Mouse (Mus musculus) heart, embryonic 14.5 days (tissue): ENCODE data around the gene Cuta. TPM values are rescaled to one million over a fixed set of nuclear protein-coding genes. Genes with fewer than 3 reads are reported as not detected.
"Not testable (repeated sequence)": the region's sequence is repeated elsewhere in the genome, so short reads cannot be mapped to it uniquely, and the experiment has no call there.

Source experiments
- ATAC-seq: fragments of 200-750 bp; cut with Nextera tagmentation; 2 replicates; pipeline ENCODE4 v1.8.0; 2017; ENCODE audit warnings: low read depth, moderate TSS enrichment; ENCODE audit not compliant: insufficient number of reproducible peaks, insufficient read depth, low FRiP score
- H3K27ac ChIP-seq, 2 experiments: fragments of 200-500 bp in 1 of 2; fragments of 300-500 bp in 1 of 2; sonication (generic) in 1 of 2; replicated peaks in 1 of 2; 2 replicates each; pipeline ENCODE4 v1.5.1; 2012 to 2014; ENCODE audit warnings: low read depth in 2 of 2, low read length in 2 of 2, control low read depth in 1 of 2, mild to moderate bottlenecking in 1 of 2, mixed read lengths in 1 of 2; ENCODE audit not compliant: control insufficient read depth in 1 of 2, insufficient read depth in 1 of 2
- H3K27me3 ChIP-seq: fragments of 300-500 bp; sonication (generic); 2 replicates; pipeline ENCODE4 v1.6.1; 2014; ENCODE audit warnings: mild to moderate bottlenecking, low read length, control low read depth; ENCODE audit not compliant: control insufficient read depth, insufficient read depth
- H3K36me3 ChIP-seq: fragments of 300-500 bp; sonication (generic); 2 replicates; pipeline ENCODE4 v1.6.1; 2014; ENCODE audit warnings: mild to moderate bottlenecking, control low read depth, low read length, mixed read lengths; ENCODE audit not compliant: control insufficient read depth, insufficient read depth
- H3K4me1 ChIP-seq, 2 experiments: fragments of 200-500 bp in 1 of 2; fragments of 300-500 bp in 1 of 2; sonication (generic) in 1 of 2; 2 replicates each; pipeline ENCODE4 v1.6.1; 2012 to 2014; ENCODE audit warnings: low read length in 2 of 2, control low read depth in 1 of 2, mixed read lengths in 1 of 2; ENCODE audit not compliant: control insufficient read depth in 2 of 2, insufficient read depth in 2 of 2
- H3K4me2 ChIP-seq: fragments of 300-500 bp; sonication (generic); 2 replicates; pipeline ENCODE4 v1.6.1; 2014; ENCODE audit warnings: mild to moderate bottlenecking, low read length
- H3K4me3 ChIP-seq, 2 experiments: fragments of 200-500 bp in 1 of 2; fragments of 300-500 bp in 1 of 2; sonication (generic) in 1 of 2; 2 replicates each; pipeline ENCODE4 v1.5.1; 2012 to 2014; ENCODE audit warnings: low read length in 2 of 2, mild to moderate bottlenecking in 2 of 2, control low read depth in 1 of 2, low read depth in 1 of 2, moderate library complexity in 1 of 2; ENCODE audit not compliant: control insufficient read depth in 1 of 2, insufficient read depth in 1 of 2
- H3K9ac ChIP-seq: fragments of 300-500 bp; sonication (generic); 2 replicates; pipeline ENCODE4 v1.6.1; 2014; ENCODE audit warnings: mild to moderate bottlenecking, low read length
- H3K9me3 ChIP-seq: fragments of 300-500 bp; sonication (generic); 2 replicates; pipeline ENCODE4 v1.6.1; 2016; ENCODE audit warnings: low read length, control low read depth; ENCODE audit not compliant: control insufficient read depth
- WGBS: fragments of 180-500 bp; shearing (Covaris S2); extraction: QIAGEN DNeasy Blood & Tissue Kit; methylation state at CpG from one replicate; pipeline ENCODE4 v1.1.7; 2014; 5-methylcytosine and 5-hydroxymethylcytosine counted together
- polyA plus RNA-seq: library from polyadenylated mRNA; unstranded; fragments of >200 nt; fragmentation: Nextera tagmentation; extraction: Ambion mirVana; gene quantifications from 2 replicates; pipeline ENCODE4 v1.2.1, GENCODE M21; 2014

Gene Cuta
- polyA plus RNA-seq, 1 experiment from 2014 or later, result 173 TPM

DNA sequence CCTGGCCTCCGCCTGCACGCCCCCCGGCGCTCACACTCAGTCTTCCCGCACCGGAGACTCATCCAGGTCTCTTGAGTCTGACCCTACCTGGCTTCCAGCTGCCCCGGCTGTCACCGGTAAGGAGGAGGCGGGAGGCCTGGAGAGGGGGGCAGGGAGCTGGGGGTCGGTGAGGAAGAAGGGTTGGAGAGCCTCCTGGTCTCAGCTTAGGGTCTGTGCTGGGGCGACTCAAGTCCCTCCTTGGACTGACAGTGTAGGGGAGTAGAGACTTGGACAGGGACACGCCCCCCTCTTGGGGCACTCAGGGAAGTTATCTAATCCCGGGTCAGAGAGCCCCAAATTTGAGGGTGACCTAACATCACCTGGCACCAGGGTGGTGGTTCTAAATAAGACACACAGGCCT lies 6.0 kb downstream of the Cuta start:
- peaks cover 8 to 19% of the 10 kb centered on the region in 2 experiments; a peak in 3 of 4 replicates for H3K4me1 ChIP-seq
- H3K27ac ChIP-seq, result peak overlapping the region; percentile 52 to 75
- H3K27me3 ChIP-seq, result no peaks in the 10 kb centered on the region
- H3K9me3 ChIP-seq, result no peaks in the 10 kb centered on the region
- 3% methylated on average over 13 of the region's 13 CpGs for WGBS
- peak overlapping the region; percentile 57 for H3K4me3 ChIP-seq
- peak; percentile 14; the same call in 1 of the 2 replicates for ATAC-seq
- peak overlapping the region; percentile 83 for H3K9ac ChIP-seq
- H3K4me2 ChIP-seq, result peak overlapping the region; percentile 86
- H3K36me3 ChIP-seq, result peaks cover 65% of the 10 kb centered on the region

DNA sequence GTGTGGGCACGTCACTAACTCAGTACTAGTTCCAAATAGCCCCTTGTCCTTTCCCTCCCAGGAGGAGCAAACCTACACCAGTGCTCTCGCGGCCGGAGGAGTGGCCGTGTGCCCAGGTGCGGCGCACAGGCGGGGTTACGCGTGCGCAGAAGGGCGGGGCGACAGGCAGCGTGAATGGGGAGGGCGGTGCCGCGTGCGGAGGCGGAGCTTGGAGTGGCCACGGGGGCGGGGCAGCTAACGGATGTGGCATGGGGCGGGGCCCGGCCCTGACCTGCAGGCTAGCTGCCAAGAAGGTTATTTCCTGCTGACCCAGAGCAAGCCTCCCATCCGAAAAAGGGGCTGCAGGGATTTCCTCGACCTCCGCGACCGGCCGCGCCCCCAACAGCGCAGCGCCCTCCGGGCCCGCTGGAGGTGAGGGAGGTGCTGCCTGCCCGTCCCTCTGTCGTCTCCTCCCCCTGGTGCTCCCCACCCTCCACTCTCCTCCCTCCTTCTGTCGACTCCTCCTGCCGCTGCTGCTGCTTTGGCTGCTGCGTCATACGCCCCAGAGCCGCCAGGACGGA lies 6.5 kb downstream of the Cuta start, which contains the start of gene Phf1:
Gene Phf1 (plus strand): TSS at position 214 of the 560 bp plus-strand sequence.
- H3K4me1 ChIP-seq, result peaks cover 3 to 14% of the 10 kb centered on the region in 2 experiments; a peak in 3 of 4 replicates
- ATAC-seq, result peak; percentile 81
- H3K27ac ChIP-seq, result peak within 1 kb of the TSS; percentile 75 to 83
- peaks cover 63% of the 10 kb centered on the region for H3K36me3 ChIP-seq
- no peaks in the 10 kb centered on the region for H3K9me3 ChIP-seq
- H3K4me3 ChIP-seq, result peak within 1 kb of the TSS; percentile 57
- H3K9ac ChIP-seq, result peak within 1 kb of the TSS; percentile 83
- no peaks in the 10 kb centered on the region for H3K27me3 ChIP-seq
- under 1% methylated on average over 43 of the region's 43 CpGs for WGBS
- peak within 1 kb of the TSS; percentile 86 for H3K4me2 ChIP-seq

DNA sequence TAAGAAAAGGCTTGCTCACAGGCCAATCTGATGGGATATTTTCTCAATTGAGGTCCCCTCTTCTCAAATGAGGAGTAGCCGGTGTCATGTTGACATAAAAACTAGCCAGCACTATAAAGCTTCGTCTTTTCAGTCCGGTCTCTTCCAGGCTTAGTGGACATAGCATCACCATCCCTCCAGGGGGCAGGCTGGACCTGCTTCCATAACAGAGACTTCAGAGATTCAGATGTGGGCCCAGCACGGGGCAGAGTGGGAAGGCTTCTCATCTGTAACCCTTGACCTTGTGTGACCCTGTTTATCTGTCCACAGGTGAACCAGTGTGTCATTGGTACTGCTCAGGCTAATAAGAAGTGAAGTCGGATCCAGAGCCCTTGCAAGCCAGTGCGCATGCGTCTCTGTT lies 7.6 kb downstream of the Cuta start:
- not testable (repeated sequence) for H3K4me3 ChIP-seq, H3K4me1 ChIP-seq, H3K27me3 ChIP-seq, ATAC-seq, H3K9me3 ChIP-seq, H3K9ac ChIP-seq, H3K4me2 ChIP-seq
- Histone ChIP-seq H3K27ac (0 out of 4 replicates have a peak overlapping the region, but pooled peaks of 1 of the 2 experiments have one; percentile 75), H3K36me3 (peaks cover 63% of the 10 kb centered on the region)
- WGBS, result 67% methylated on average over 7 of the region's 7 CpGs

DNA sequence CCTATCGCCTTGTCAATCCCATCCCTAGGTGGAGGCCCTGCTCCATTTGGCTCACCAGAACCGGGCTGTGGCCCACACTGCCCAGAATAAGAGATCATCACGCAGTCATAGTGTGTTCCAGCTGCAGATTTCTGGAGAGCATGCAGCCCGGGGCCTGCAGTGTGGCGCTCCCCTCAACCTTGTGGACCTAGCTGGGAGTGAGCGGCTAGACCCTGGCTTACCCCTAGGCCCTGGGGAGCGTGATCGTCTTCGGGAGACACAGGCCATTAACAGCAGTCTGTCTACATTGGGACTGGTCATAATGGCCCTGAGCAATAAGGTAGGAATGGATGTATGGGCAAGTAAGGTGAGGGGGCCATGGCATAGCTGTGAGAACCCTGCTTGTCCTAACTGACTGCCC lies 14.0 kb downstream of the Cuta start:
- peaks cover 71% of the 10 kb centered on the region for H3K36me3 ChIP-seq
- ATAC-seq, H3K9me3 ChIP-seq, H3K27ac ChIP-seq, H3K27me3 ChIP-seq, H3K9ac ChIP-seq, H3K4me2 ChIP-seq, H3K4me1 ChIP-seq, H3K4me3 ChIP-seq: not testable (repeated sequence)
- WGBS, result 95% methylated on average over 9 of the region's 9 CpGs

DNA sequence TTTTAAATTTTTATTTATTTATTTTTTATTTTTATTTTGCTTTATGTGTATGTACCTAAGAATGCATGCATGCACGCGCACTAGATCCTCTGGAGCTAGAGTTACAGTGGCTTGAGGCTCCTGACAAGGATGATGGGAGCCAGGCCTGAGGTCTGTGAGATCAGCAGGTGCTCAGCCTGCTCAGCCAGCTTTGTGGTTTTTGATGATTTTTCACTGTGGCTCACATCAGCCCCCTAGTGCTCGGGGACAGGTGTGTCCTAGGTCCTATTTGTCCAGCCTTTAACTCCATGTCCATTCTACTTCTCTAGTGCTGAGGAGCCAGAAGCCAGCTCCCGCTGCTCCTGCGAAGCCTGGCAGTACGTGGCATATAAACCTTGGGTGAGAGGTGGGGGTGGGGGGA lies 17.0 kb downstream of the Cuta start:
- not testable (repeated sequence) for H3K9me3 ChIP-seq, H3K4me3 ChIP-seq, H3K9ac ChIP-seq, H3K27ac ChIP-seq, ATAC-seq, H3K27me3 ChIP-seq, H3K4me1 ChIP-seq, H3K4me2 ChIP-seq
- H3K36me3 ChIP-seq, result peaks cover 46% of the 10 kb centered on the region
- 91% methylated on average over 5 of the region's 6 CpGs for WGBS

DNA sequence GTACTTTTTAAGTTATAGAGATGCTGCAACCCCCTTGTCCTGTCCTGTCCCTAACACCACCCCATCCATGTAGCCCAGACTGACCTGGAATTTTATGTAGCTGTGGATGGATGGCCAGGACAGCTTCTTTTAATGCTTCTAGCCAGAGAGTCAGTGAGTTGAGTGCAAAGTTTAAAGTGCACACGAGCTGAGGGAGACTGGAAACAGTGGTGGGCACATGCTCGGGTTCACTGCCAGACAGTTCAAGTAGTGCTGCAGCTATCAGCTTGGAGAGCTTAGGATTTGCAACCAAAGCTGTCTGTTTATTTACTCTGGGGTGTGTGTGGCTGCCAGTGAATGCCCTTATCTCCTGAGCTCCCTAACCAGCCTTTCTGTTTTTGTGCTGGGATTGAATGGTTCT lies 19.9 kb downstream of the Cuta start:
- H3K27me3 ChIP-seq, H3K4me2 ChIP-seq, H3K4me3 ChIP-seq, H3K9ac ChIP-seq, ATAC-seq, H3K4me1 ChIP-seq, H3K27ac ChIP-seq, H3K9me3 ChIP-seq: not testable (repeated sequence)
- 41% methylated on average over 2 of the region's 2 CpGs for WGBS
- H3K36me3 ChIP-seq, result peaks cover 24% of the 10 kb centered on the region

DNA sequence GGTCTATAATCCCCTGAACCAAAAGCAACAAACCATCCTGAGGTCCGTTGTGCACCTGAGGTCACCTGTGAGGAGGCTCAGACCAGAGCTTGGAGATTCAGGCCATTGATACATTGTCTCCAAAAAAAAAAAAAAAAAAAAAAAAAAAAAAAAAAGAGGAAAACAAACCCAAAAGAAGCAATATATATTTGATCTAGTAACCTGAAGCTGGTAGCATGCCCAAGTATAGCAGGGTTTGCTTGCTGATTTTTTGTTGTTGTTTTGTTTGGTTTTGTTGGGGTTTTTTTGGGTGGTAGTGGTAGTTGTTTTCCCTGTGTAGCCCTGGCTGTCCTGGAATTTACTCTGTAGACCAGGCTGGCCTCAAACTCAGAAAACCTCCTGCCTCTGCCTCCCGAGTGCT lies 21.0 kb downstream of the Cuta start:
- H3K4me3 ChIP-seq, result peak overlapping the region; percentile 9 to 64; a peak in 2 of 4 replicates
- H3K27me3 ChIP-seq, result no peaks in the 10 kb centered on the region
- ATAC-seq, result no peak
- no peaks in the 10 kb centered on the region for H3K9me3 ChIP-seq
- H3K36me3 ChIP-seq, result peaks cover 18% of the 10 kb centered on the region
- H3K27ac ChIP-seq, result no peak overlapping the region
- 72% methylated on average over 2 of the region's 2 CpGs for WGBS
- peak overlapping the region; percentile 67 for H3K4me2 ChIP-seq
- H3K4me1 ChIP-seq, result peaks cover 4 to 6% of the 10 kb centered on the region in 2 experiments; a peak in 2 of 4 replicates
- H3K9ac ChIP-seq, result peak overlapping the region; percentile 16; the same call in 1 of the 2 replicates

DNA sequence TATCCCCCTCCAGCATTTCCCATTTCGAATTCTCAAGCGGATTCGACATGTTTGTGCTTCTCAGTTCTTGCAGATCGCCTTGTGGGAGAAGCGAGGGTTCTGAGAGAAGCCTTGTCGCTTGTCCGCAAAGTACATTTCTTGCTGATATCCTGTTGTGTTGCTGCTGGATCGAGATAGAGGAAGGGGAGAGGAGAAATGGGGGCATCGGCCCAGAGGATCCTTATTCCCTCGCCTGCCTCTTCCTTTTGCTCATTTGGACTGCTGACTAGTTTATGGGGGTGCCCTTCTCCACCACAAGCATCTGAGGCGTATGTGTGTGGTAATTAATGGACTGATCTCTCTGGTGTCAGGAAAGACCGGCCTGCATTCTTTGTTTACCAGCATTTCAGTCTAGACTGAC lies 21.8 kb downstream of the Cuta start:
- peaks cover 16% of the 10 kb centered on the region for H3K36me3 ChIP-seq
- 2% methylated on average over 12 of the region's 12 CpGs for WGBS
- peak overlapping the region; percentile 67 for H3K4me2 ChIP-seq
- not testable (repeated sequence) for H3K4me1 ChIP-seq, ATAC-seq, H3K9me3 ChIP-seq, H3K27me3 ChIP-seq
- peak overlapping the region; percentile 64 to 79 for H3K4me3 ChIP-seq
- peak overlapping the region; percentile 67 to 74 for H3K27ac ChIP-seq
- peak overlapping the region; percentile 79 for H3K9ac ChIP-seq
